Mouse (Mus musculus) left cerebral cortex, postnatal 14 days (tissue): ENCODE data around the gene Rbm34. TPM values are rescaled to one million over a fixed set of nuclear protein-coding genes. Genes with fewer than 3 reads are reported as not detected.
A peak's percentile ranks its signal among the peaks of the same experiment; 100 is the strongest.
"Not testable (repeated sequence)": the region's sequence is repeated elsewhere in the genome, so short reads cannot be mapped to it uniquely, and the experiment has no call there.

Source experiments
- DNase-seq, 2 experiments: peaks; one replicate each; pipeline ENCODE4 v3.0.0; 2021 to 2022; ENCODE audit warnings: low spot score in 2 of 2, mixed read lengths in 1 of 2
- intact Hi-C: fragments of 180-260 bp; cut with DNase I; formaldehyde crosslinking; loops from one replicate; pipeline ENCODE4 v1.15.1; 2025
- total RNA-seq, 2 experiments: library from RNA; stranded (reverse); gene quantifications; 2 replicates each; pipeline ENCODE4 v1.2.3; 2021

Rbm34 gene
- total RNA-seq, 2 experiments from 2014 or later: 12.8 to 14.1 TPM

- intact Hi-C loops: no loop called here
- DNase-seq: no peak
Observed at GRCm38 (mm10) chr8:126928028-126928427, 42.8 kb downstream of the Rbm34 start.

- no peak for DNase-seq
- intact Hi-C loops: no loop called here
Observed at GRCm38 (mm10) chr8:126927058-126927457, 43.8 kb downstream of the Rbm34 start.

DNA sequence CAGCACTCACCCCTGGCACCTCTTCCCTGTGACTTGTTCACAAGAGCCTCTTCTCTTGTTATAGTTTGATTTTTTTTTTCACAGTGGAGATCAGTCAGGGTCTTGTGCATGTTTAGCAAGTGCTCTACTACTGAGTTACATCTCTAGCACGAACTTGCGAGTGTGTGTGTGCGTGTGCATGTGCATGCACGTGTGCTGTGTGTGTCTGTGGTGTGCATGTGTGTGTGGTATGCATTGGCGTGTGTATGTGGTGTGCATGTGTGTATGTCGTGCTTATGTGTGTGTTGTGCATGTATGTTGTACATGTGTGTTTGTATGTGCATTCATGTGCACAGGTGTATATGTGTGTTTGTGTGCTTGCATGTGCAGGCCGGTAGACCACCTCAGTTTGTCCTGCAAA is 47.9 kb downstream of the Rbm34 start:
- intact Hi-C loops: no loop called here
- DNase-seq: no peak

DNA sequence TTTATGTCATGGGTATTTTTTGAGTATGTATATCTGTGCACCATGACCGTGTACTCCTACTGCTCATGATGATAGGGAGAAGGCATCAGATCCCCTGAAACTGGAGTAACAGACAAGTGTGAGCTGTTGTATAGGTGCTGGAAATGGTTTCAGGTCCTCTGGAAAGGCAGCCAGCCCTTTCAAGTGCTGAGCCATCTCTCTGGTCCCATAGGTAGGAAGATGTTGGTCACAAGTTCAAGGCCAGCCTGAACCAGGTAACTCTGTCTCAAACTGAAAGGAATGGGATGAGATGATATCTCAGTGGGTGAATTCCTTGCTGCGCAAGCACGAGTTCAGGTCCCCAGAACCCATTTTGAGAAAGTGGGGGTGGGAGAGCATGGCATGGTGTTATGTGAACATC is 49.4 kb downstream of the Rbm34 start:
- DNase-seq: no peak
- intact Hi-C loops: loop anchor here (2.0 kb wide), 2 partner anchors 327 to 425 kb away; no protein-coding TSS in a partner anchor

DNA sequence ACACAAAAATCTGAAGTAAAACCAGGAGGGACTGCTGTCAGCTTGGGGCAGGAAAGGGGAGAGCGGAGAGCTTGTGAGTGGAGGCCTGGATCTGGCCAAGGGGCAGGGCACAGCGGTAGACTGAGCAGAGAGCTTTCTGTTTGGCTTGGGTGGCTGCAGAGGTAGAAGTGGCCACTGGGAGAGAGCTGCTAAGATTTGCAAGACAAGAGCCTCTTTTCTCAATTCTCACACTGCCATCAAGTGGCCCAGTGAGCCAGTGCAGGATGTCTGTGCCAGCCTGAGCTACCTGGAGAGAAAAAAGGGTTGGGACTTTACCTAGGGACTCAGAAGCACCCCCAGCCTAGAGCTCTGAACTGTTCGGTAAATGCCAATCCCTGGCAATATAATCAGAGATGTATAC is 50.0 kb downstream of the Rbm34 start:
- DNase-seq: peak; percentile 82 to 84
- intact Hi-C loops: loop anchor here (2.0 kb wide), 2 partner anchors 326 to 424 kb away; no protein-coding TSS in a partner anchor

DNA sequence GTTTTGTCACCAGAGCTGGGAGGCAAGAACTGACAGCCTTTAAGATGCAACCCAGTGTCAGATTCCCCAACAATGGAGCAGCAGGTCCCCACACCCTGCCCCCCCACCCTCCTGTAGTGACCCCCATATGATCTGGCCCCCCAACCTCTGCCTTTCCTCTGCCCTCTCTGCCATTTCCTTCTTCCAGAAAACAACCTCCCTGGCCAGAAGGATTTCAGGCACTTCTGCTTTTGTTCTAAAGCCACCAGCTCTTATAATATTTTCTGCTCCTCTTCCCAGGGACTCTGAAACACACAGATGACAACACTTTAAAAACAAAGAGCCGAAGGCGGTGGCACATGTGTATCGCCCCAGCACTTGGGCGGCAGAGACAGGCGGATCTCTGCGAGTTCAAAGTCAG is 50.5 kb downstream of the Rbm34 start:
- DNase-seq: no peak
- intact Hi-C loops: loop anchor here (2.0 kb wide), 2 partner anchors 326 to 424 kb away; no protein-coding TSS in a partner anchor

- intact Hi-C loops: loop anchor here (2.0 to 10.0 kb wide), 3 partner anchors 175 to 423 kb away; no protein-coding TSS in a partner anchor
- no peak for DNase-seq
Observed at GRCm38 (mm10) chr8:126919703-126920102, 51.2 kb downstream of the Rbm34 start.

- no peak for DNase-seq
- intact Hi-C loops: loop anchor here (10.0 kb wide), 1 partner anchor 174 kb away; no protein-coding TSS in a partner anchor
Observed at GRCm38 (mm10) chr8:126919255-126919654, 51.6 kb downstream of the Rbm34 start.

DNA sequence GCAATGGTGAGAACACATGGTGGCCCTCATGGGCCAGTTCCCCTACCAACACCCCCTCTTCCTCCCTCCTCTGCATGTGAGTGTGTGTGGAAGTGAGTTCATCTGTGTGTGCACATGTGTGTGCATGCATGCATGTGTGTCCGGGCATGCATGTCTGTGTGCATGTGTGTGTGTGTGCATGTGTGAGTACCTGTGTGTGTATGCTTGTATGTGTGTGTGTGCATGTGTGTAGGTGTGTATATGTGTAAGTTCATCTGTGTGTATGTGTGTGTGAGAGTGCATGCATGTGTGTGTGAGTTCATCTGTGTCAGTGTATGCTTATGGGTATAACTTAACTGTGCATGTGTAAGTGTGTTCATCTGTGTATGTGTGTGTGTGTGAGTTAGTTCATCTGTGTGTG is 52.5 kb downstream of the Rbm34 start:
- DNase-seq: no peak
- intact Hi-C loops: loop anchor here (10.0 kb wide), 1 partner anchor 174 kb away; no protein-coding TSS in a partner anchor

DNA sequence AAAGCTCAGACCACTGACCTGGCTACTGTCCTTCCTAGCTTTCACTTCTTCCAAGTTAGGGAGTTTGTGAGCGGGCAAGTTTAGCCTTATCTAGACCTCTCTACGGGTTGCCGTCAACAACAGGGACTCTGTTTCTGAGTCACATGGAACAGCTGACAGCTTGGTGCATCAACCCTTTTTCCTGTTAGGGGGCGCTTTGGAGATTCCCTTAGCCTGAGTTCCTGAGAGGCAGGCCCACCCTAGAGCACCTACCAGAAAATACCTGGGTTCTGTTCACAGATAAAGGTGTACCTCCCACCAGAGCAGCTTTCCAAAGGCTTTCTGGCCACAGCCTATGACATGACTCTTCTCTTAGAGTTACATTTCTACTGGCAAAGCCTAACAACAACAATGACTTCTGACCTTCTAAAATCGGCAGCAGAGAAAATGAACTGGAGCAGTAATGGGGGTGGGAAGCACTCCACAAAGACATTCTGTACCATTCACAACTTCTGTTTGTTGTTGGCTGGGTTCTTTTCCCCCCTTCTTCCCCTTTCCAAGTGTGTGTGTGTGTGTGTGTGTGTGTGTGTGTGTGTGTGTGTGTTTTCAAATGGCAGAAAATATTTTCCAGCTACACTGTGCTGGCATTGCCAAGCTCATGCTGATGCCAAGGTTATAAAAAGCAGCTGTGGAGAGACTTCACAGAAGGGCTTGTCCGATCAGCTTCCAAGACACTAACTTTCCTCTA is 53.5 kb downstream of the Rbm34 start:
- no peak for DNase-seq
- intact Hi-C loops: loop anchor here (10.0 kb wide), 1 partner anchor 173 kb away; no protein-coding TSS in a partner anchor

DNA sequence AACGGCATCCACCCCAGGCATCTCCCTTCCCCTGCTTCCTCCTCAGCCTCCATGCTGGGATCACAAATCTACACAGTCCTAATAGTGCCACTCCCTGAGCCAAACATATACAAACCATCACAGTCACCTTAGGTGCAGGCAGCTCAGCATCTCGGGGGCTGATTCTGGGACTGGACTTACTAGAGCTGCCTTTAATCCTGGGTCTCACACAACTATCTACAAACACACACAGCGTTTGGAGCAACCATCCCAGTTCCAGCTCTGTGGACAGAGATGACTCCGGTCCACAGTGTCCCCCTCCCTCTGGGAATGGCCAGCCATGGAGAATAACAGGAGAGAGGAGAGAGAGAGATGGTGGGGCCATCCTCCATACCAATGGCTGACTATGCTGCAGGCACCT is 54.3 kb downstream of the Rbm34 start:
- DNase-seq: no peak
- intact Hi-C loops: loop anchor here (10.0 kb wide), 1 partner anchor 172 kb away; no protein-coding TSS in a partner anchor

DNA sequence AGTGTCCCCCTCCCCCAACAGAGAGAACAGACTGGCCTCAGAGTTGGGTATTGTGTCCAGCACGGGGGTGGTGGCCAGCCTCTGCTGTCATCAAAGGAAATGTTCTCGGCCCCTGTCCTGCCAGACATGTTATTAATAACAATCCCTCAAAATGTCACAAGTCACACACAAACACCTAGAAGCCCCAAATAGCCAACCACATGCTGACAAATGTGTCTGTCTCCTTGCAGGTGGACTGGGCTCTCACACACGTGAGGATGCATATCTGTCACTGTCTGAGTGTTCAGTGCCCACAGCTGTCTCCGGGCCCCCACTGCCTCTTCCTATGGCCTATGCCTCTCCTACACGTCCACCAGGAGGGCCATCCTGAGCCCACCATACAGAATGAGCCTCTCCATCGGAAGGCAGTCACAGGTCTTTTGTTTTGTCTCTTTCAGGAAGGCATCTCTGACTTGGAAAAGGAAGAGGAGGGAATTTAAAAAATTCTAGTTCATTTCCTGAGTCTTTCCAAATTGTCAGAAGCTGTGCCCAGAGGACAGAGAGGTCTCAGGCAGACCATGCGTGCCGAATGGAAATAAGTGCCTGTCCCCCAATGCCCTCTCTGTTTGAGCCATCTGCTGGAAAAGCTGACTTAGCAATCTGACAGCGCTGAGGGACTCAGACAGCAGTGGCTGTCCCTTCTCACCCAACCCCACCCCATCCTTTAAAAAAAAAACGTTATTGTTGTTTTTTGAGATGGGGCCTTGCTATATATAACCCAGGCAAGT is 56.1 kb downstream of the Rbm34 start:
- DNase-seq: no peak
- intact Hi-C loops: loop anchor here (5.0 to 10.0 kb wide), 2 partner anchors 170 to 247 kb away; no protein-coding TSS in a partner anchor

- intact Hi-C loops: loop anchor here (5.0 to 10.0 kb wide), 2 partner anchors 169 to 247 kb away; no protein-coding TSS in a partner anchor
- not testable (repeated sequence) for DNase-seq
Observed at GRCm38 (mm10) chr8:126914107-126914490, 56.8 kb downstream of the Rbm34 start.

DNA sequence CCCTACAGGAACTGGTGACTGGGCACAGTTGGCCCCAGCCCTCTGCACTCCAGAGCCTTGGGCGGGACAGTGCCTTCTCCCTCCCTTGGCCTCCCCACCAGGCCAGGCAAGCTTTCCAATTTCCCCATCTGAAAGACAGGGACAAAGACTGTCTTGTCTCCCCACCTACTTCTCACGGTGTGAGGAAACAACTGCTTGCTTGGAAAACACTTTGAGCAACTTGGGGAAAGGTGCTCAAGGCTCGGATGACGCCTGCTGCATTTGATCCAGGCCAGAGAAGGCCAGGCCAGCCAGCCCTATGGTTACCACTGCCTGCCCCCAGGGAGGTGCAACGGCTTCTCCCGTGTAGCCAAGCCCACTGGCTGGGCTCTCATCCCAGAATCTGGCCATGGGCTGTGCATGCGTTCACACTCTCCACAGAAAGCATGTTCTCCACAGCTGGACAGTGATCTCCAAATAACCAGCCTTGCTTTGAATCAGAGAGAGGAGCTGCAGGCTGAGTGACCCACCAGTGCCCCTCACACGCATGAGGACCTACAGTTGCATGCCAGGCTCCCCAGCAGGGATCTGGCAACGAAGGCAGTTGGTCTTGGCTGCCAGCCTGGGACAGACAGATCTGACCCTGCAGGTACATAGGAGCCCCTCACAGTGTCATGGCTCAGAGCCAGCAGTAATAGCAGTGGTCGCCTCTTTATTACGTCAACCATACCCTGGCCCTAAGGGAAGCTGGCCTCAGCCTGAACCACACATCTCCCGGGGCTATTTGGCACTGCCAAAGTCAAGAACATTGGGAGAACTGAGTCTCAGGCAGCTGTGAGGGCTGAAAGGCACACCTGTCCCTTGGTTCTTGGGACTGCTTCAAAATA is 57.4 kb downstream of the Rbm34 start:
- intact Hi-C loops: loop anchor here (5.0 to 10.0 kb wide), 2 partner anchors 169 to 246 kb away; no protein-coding TSS in a partner anchor
- DNase-seq: no peak

GRCm38 (mm10) chr8:126909371-126909802 is 61.5 kb downstream of the Rbm34 start:
- DNase-seq: no peak
- intact Hi-C loops: no loop called here

DNA sequence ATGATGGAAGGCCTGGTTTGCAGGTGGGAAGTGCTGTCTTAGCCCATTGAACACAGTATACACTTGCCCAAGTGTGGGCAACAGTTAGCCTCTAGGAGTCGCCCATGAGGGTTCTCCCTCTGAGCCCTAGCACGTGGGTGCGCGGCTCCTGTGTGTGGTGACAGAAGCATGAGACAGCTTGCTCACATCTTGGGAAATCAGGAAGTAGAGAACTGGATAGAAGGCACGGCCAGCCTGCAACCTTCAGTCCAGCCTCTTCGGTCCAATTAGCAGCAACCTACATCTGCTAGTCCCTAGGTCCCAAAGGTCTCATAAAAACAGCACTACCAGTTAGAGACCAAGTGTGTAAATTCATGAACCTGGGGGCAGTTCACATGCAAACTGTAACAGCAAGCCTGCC is 62.1 kb downstream of the Rbm34 start:
- DNase-seq: no peak
- intact Hi-C loops: no loop called here

DNA sequence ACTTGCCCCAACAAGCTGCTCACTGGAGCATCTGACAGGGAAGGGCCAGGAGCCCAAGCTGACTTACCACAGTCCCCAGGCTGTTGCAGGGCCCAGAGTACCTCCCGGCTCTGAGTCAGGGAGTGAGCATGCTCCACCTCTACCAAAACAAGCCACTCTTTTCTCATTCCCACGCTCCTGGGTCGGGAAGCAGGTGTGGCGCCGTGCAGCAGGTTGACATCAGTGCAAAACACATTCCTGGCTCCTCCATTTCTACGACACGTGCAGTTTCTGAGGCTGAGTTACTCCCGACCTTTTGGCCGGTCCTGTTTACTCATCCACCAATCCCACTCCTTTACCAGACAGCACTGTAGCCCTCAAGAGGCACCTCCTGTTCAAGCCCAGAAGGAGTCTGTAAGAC is 62.9 kb downstream of the Rbm34 start:
- no peak for DNase-seq
- intact Hi-C loops: no loop called here

- intact Hi-C loops: no loop called here
- peak; percentile 55 to 64 for DNase-seq
Observed at GRCm38 (mm10) chr8:126907374-126907773, 63.5 kb downstream of the Rbm34 start.

DNA sequence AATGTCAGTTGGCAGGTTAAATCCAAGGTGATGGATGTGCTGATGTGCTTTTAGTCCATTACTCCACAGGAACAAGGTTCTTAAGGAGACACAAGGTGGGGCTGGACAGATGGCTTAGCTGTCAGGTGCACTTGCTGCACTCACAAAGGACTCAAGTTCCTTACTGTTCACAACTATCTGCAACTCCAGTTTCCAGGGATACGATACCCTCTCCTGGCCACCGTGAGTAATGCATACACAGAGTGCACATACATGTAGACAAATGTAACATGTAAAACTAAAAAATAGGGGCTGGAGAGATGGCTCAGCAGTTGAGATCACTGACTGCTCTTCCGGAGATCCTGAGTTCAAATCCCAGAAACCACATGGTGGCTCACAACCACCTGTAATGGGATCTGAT is 65.5 kb downstream of the Rbm34 start:
- intact Hi-C loops: no loop called here
- no peak for DNase-seq
